Mouse (Mus musculus) hindbrain, embryonic 10.5 days (tissue): ENCODE measurements around the gene Clip2. TPM values are rescaled to one million over a fixed set of nuclear protein-coding genes. Genes with fewer than 3 reads are reported as not detected.

Source experiments
- DNase-seq: peaks from one replicate; pipeline ENCODE4 v3.0.0-alpha.2; 2017; ENCODE audit warnings: low spot score
- H3K27ac ChIP-seq: fragments of 300-500 bp; sonication (generic); 2 replicates; pipeline ENCODE4 v1.5.1; 2016; ENCODE audit warnings: mild to moderate bottlenecking, moderate library complexity
- H3K27me3 ChIP-seq: fragments of 300-500 bp; sonication (generic); 2 replicates; pipeline ENCODE4 v1.6.1; 2016; ENCODE audit warnings: mild to moderate bottlenecking; ENCODE audit not compliant: poor library complexity, insufficient read depth, severe bottlenecking
- H3K36me3 ChIP-seq: fragments of 300-500 bp; sonication (generic); 2 replicates; pipeline ENCODE4 v1.6.1; 2016; ENCODE audit warnings: mild to moderate bottlenecking, moderate library complexity
- H3K4me1 ChIP-seq: fragments of 300-500 bp; sonication (generic); replicated peaks from 2 replicates; pipeline ENCODE4 v1.6.1; 2016; ENCODE audit warnings: mild to moderate bottlenecking
- H3K4me3 ChIP-seq: fragments of 300-500 bp; sonication (generic); 2 replicates; pipeline ENCODE4 v1.5.1; 2016; ENCODE audit warnings: mild to moderate bottlenecking, moderate library complexity
- H3K9me3 ChIP-seq: fragments of 300-500 bp; sonication (generic); 2 replicates; pipeline ENCODE4 v1.6.1; 2016; ENCODE audit warnings: mild to moderate bottlenecking, moderate library complexity
- WGBS: fragments of 180-500 bp; shearing (Covaris S2); methylation state at CpG from one replicate; pipeline ENCODE4 v1.1.7; 2016; 5-methylcytosine and 5-hydroxymethylcytosine counted together
- polyA plus RNA-seq: library from polyadenylated mRNA; unstranded; fragments of >200 nt; fragmentation: Nextera tagmentation; extraction: Ambion mirVana; gene quantifications from 2 replicates; pipeline ENCODE4 v1.2.1, GENCODE M21; 2016

Clip2 gene
- polyA plus RNA-seq, 1 experiment from 2014 or later: 8.1 TPM

DNA sequence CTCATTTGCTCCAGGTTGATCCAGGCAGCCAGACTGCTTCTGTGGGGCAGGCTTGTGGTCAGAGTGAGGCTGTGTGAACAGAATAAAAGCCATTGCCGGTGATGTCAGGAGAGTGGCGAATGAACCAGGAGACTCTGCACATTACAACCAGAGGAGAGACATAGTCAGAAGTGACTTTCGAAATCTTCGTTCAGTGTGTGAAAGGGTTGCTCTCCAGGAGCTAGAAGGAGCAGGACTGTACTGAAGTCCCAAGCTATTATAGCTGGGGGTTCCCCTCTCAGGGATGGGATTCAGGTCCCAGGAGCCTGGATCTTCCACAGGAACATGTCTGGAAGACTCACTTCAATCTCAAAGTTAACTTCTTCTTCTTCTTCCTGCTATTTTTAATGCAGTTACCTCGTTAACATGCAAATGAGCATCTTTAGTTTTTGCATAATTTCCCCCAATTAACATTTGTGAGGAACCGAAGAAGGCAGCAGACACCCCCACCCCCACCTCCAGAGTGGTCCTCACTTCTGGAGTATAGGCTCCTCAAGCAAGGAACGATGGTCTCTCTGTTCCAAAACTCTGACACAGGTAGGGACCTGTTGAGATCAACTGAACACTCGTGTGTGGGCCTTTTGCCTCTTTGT, 81.6 kb downstream of the Clip2 start:
- WGBS: 86% methylated on average over 8 of the region's 8 CpGs
- no peak overlapping the region for H3K27ac ChIP-seq
- H3K4me3 ChIP-seq: no peak overlapping the region
- no peaks in the 10 kb centered on the region for H3K36me3 ChIP-seq
- H3K9me3 ChIP-seq: peaks cover 6% of the 10 kb centered on the region; the same call in 1 of the 2 replicates
- H3K27me3 ChIP-seq: no peaks in the 10 kb centered on the region
- DNase-seq: no peak
- H3K4me1 ChIP-seq: peaks cover 21% of the 10 kb centered on the region

DNA sequence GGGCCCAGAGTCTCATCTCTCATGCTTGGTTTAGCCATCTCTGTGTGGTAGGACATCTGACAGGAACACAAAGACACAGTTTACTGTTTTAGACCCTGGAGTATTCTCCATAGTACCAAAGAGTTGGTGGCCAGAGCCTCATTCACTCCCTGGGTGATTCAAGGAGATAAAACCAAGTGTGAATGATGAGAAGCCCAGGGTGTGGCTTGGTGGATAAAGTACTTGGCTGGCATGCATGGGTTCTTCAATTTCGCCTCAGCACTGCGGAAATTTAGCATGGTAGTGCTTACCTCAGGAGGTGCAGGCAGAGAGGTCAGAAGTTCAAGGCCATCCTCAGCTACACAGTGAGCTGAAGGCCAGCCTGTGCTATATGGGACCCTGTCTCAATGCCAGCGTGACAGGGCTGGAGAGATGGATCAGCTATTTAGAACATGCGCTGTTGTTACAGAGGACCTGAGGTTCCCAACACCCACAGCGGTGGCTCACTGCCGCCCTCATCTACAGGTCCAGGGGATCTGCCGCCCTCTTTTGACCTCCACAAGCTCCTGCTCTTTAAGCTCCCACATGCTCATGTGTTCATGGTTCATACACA, 82.6 kb downstream of the Clip2 start:
- no peaks in the 10 kb centered on the region for H3K9me3 ChIP-seq
- H3K36me3 ChIP-seq: no peaks in the 10 kb centered on the region
- DNase-seq: no peak
- H3K27ac ChIP-seq: no peak overlapping the region
- no peak overlapping the region for H3K4me3 ChIP-seq
- whole genome bisulfite sequencing: 88% methylated on average over 7 of the region's 7 CpGs
- peaks cover 21% of the 10 kb centered on the region for H3K4me1 ChIP-seq
- H3K27me3 ChIP-seq: no peaks in the 10 kb centered on the region

- H3K9me3 ChIP-seq: no peaks in the 10 kb centered on the region
- no peaks in the 10 kb centered on the region for H3K36me3 ChIP-seq
- no peak for DNase-seq
- peaks cover 21% of the 10 kb centered on the region for H3K4me1 ChIP-seq
- WGBS: 72% methylated on average over 10 of the region's 10 CpGs
- H3K27me3 ChIP-seq: no peaks in the 10 kb centered on the region
- H3K4me3 ChIP-seq: no peak overlapping the region
- peak overlapping the region; percentile 62; the same call in 1 of the 2 replicates for H3K27ac ChIP-seq
Measured at GRCm38 (mm10) chr5:134468158-134468765, 84.0 kb downstream of the Clip2 start.

GRCm38 (mm10) chr5:134467030-134467549, 85.1 kb downstream of the Clip2 start:
- peak; percentile 25 for DNase-seq
- Histone ChIP-seq H3K9me3 (no peaks in the 10 kb centered on the region), H3K27me3 (no peaks in the 10 kb centered on the region), H3K36me3 (no peaks in the 10 kb centered on the region), H3K4me1 (peaks cover 21% of the 10 kb centered on the region), H3K27ac (peak overlapping the region; percentile 63), H3K4me3 (no peak overlapping the region)
- 59% methylated on average over 8 of the region's 8 CpGs for WGBS

GRCm38 (mm10) chr5:134466296-134467029, 85.8 kb downstream of the Clip2 start:
- Histone ChIP-seq H3K36me3 (no peaks in the 10 kb centered on the region), H3K9me3 (no peaks in the 10 kb centered on the region), H3K4me3 (peak overlapping the region; percentile 28), H3K27ac (peak overlapping the region; percentile 63), H3K4me1 (peaks cover 21% of the 10 kb centered on the region), H3K27me3 (no peaks in the 10 kb centered on the region)
- DNase-seq: peak; percentile 65
- WGBS: 21% methylated on average over 21 of the region's 21 CpGs

DNA sequence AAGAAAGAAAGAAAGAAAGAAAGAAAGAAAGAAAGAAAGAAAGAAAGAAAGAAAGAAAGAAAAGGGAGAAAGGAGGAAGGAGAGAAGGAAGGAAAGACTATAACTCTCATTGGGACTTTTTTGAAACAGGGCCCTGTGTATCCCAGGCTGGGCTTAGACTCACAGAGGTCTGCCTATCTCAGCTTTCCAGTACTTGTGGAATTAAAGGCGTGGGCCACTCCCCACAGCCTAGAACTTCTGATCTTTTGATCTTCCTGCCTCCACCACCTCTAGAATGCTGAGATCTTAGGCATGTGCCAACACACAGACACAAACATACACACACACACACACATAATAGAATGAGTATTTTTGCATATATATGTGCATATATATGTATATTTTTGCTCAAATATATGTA, 87.0 kb downstream of the Clip2 start:
- no peak overlapping the region for H3K4me3 ChIP-seq
- no peaks in the 10 kb centered on the region for H3K27me3 ChIP-seq
- no peaks in the 10 kb centered on the region for H3K9me3 ChIP-seq
- DNase-seq: no peak
- WGBS: 94% methylated on average over 1 of the region's 1 CpGs
- H3K36me3 ChIP-seq: no peaks in the 10 kb centered on the region
- H3K4me1 ChIP-seq: peaks cover 21% of the 10 kb centered on the region
- no peak overlapping the region for H3K27ac ChIP-seq

DNA sequence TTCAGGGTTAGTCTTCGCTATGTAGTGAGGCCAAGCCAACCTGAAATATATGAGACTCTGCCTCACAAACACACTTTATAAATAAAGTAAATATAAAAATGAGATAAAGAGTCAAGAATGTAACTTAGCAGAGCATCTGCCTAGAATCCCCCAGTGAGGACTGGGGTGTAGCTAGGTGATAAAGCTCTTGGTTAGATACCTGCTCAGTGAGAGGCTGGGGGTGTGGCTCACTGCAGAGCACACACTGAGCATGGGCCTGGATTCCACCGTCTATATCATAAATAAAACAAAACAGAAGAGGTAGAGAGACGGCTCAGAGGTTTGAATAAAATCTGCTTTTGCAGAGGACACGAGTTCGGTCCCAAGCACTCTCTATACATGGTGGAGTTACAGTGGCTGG, 88.0 kb downstream of the Clip2 start:
- Histone ChIP-seq H3K27me3 (no peaks in the 10 kb centered on the region), H3K4me3 (no peak overlapping the region), H3K9me3 (no peaks in the 10 kb centered on the region), H3K27ac (no peak overlapping the region), H3K4me1 (peaks cover 21% of the 10 kb centered on the region), H3K36me3 (no peaks in the 10 kb centered on the region)
- 92% methylated on average over 5 of the region's 5 CpGs for WGBS
- DNase-seq: no peak

GRCm38 (mm10) chr5:134462731-134463130, 89.5 kb downstream of the Clip2 start:
- Histone ChIP-seq H3K36me3 (no peaks in the 10 kb centered on the region), H3K27ac (no peak overlapping the region), H3K4me3 (no peak overlapping the region), H3K27me3 (no peaks in the 10 kb centered on the region), H3K4me1 (peaks cover 16% of the 10 kb centered on the region), H3K9me3 (no peaks in the 10 kb centered on the region)
- DNase-seq: no peak
- WGBS: 75% methylated on average over 8 of the region's 8 CpGs

DNA sequence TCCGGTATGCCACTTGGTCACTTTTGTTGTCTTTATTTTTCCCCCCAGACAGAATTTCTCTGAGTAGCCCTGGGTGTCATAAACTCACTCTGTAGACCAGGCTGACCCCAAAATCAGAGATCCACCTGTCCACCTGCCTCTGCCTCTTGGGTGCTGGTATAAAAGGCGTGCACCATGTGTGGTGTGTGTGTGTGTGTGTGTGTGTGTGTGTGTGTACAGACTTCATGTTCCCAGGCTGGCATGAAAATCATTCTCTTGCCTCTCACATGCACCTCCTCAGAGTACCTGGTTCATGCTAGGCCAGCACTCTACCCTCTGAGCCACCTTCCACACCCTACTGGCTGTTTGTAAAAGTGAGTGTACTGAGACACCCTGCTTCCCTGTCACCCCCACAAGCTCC, 89.9 kb downstream of the Clip2 start:
- Histone ChIP-seq H3K27ac (no peak overlapping the region), H3K4me1 (peaks cover 15% of the 10 kb centered on the region), H3K9me3 (no peaks in the 10 kb centered on the region), H3K4me3 (no peak overlapping the region), H3K27me3 (no peaks in the 10 kb centered on the region), H3K36me3 (no peaks in the 10 kb centered on the region)
- DNase-seq: no peak
- whole genome bisulfite sequencing: 80% methylated on average over 2 of the region's 2 CpGs

DNA sequence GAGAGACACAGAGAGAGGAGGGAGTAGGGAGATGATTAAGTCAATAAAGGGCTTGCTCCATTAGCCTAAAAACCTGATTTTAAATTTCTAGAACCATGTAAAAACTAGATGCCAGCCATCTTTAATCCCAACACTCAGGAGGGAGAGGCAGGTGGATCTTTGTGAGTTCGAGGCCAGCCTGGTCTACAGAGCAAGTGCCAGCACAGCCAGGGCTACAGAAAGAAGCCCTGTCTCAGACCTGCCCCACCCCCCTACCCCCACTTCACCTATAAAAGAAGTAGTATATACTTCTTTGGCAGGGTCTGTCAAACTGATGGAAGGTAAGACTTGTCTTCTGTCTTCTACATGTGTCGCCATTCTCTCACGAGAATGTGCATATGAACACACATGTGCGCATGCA, 91.7 kb downstream of the Clip2 start:
- Histone ChIP-seq H3K4me1 (peaks cover 6% of the 10 kb centered on the region), H3K36me3 (no peaks in the 10 kb centered on the region), H3K27ac (no peak overlapping the region), H3K27me3 (no peaks in the 10 kb centered on the region), H3K4me3 (no peak overlapping the region), H3K9me3 (no peaks in the 10 kb centered on the region)
- no peak for DNase-seq
- 97% methylated on average over 4 of the region's 4 CpGs for WGBS

- 87% methylated on average over 7 of the region's 7 CpGs for WGBS
- H3K36me3 ChIP-seq: no peaks in the 10 kb centered on the region
- H3K27me3 ChIP-seq: no peaks in the 10 kb centered on the region
Measured at GRCm38 (mm10) chr5:134459096-134459495, 93.1 kb downstream of the Clip2 start.

GRCm38 (mm10) chr5:134458416-134458815, 93.8 kb downstream of the Clip2 start:
- H3K27ac ChIP-seq: no peak overlapping the region
- H3K36me3 ChIP-seq: peaks cover 4% of the 10 kb centered on the region
- peaks cover 21% of the 10 kb centered on the region for H3K4me1 ChIP-seq
- DNase-seq: no peak
- H3K4me3 ChIP-seq: no peak overlapping the region
- no peaks in the 10 kb centered on the region for H3K9me3 ChIP-seq
- WGBS: 91% methylated on average over 3 of the region's 3 CpGs
- no peaks in the 10 kb centered on the region for H3K27me3 ChIP-seq

More at GRCm38 (mm10) chr5:134459096-134459495, 93.1 kb downstream of the Clip2 start:
- Histone ChIP-seq H3K4me1 (peaks cover 20% of the 10 kb centered on the region), H3K4me3 (no peak overlapping the region), H3K27ac (no peak overlapping the region), H3K9me3 (no peaks in the 10 kb centered on the region)
- DNase-seq: no peak
